Mouse (Mus musculus) adrenal gland, adult (tissue): ENCODE data around the gene Sfxn2.

Source experiments
- DNase-seq, 2 experiments: peaks; one replicate each; pipeline ENCODE4 v3.0.0; 2022 to 2023; ENCODE audit warnings: low spot score in 1 of 2; ENCODE audit not compliant: inconsistent age in 2 of 2

The Sfxn2 gene

GRCm38 (mm10) chr19:46598187-46598586, 25.0 kb downstream of the Sfxn2 start:
- DNase-seq = peak in 1 of 2 experiments; percentile 54

GRCm38 (mm10) chr19:46598720-46599252, 25.6 kb downstream of the Sfxn2 start, which contains the start of gene Wbp1l:
Wbp1l (plus strand) TSS chr19:46599084.
- peak; percentile 99 for DNase-seq

DNA sequence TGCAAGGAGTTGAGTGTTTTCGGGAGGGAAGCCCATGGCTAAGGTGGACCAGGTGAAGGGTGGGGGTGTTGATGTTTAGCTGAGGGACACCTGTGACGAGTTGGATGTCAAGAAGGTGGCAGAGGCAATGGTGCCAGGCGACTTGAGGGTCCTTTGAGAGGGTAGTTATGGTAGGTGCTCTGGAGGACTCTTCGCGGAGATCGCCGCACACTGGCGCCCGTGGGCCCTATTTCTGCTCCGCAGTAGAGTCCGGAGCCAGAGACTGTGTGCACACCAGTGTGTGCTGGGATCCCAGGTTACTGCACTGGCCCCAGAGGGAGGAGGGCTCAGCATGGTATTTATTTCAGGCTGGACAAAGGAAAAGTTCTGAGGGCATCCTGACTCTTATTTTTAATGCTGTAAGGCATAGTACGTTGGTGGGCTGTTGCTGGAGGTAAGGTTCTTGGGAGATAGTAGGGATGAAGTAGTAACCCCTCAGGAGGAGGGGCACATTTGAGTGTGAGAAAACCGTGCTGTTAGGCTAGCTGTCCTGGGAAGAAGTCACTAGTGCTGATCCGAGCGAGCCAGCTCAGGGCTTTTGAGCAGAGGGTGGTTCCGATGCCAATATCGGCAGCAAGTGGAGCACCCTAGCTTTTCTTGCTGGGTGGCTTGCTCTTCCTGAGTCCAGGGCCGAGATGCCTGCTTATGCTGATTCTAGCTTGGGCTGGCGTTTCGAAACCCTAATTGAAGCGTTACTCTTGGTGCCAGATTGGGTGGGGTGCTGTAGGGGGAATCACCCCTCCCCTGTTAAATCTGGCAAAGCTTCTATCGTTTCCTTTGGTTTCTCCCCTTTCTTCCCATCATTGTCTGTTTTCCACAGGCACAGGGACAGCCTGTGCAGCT, 26.5 kb downstream of the Sfxn2 start:
- DNase-seq = peak; percentile 53 to 83

GRCm38 (mm10) chr19:46600371-46600770, 27.2 kb downstream of the Sfxn2 start:
- peak; percentile 74 to 90 for DNase-seq

DNA sequence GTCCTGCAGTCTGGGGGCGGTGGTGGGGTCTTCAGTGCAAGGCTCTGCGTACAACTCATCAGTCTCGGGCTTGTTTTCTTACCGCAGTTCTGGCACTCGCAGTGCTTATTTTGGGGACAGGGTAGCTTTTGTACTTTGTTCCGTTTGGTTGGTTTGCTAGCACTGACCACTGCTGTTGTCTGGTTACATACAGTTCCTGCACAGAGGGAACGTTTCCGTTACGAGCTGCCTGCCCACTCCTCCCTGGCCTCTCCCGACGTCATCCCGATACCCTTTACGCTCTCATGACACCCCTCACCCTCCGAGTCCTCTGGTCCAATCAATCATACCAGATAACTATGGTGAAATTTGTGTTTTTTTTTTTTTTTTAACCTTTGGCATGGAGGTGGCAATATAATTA, 28.3 kb downstream of the Sfxn2 start:
- DNase-seq = peak; percentile 69 to 79

DNA sequence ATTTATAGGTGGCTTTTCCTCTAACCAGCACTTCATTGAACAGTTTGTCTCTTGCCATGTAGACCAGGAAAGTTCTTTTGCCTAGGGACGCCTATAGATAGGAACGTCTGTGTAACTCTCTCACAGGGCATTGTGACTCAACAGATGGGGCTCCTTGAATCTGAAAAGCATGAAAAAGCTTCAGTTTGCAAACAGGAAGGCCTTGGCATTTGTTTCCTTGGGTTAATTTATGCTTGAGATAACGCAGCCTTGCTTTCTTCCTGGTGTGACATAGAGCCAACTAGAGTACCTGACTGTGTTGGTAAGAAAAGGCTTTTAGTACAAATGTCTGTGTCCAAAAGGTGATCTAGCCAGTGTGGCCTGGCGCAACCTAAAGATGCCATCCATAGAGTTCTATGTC, 29.2 kb downstream of the Sfxn2 start:
- peak; percentile 66 to 91 for DNase-seq

GRCm38 (mm10) chr19:46606718-46607117, 33.6 kb downstream of the Sfxn2 start:
- peak in 1 of 2 experiments; percentile 76 for DNase-seq

DNA sequence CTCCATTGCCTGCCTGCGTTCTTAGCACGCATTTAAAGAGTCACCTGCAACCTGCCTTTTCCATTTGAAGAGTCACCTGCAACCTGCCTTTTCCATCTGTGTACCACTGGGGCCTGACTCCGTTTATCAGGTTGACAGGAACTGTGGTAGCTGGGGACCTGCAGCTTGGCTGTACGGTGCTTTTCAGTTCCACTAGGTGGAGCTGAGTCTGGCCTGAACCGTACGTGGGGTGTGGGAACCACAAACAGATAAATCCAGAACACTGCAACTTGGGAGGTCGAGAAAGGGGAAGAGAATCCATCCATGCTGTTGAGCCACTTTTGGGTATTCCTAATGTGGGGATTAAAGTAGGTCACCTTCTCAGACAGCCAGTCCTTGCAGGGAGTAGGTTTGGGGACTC, 34.3 kb downstream of the Sfxn2 start:
- DNase-seq = peak in 1 of 2 experiments; percentile 77

DNA sequence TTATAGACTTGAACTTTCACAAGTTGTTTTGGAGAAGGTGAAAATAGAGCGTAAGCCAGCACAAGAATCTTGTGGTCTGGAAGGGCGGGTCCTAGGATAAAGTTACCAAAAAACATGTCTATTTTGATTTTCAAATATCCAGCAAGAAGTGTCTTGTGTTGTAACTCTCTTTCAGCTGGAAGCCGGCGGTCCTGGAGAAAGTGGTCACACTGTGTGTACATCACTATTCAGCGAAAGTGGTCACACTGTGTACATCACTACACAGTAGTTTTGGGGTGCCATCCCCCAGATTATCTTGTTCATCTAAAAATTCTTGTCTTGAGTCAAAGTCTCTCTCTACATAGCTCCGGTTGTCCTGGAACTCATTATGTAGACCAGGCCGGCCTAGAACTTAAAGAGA, 35.0 kb downstream of the Sfxn2 start:
- DNase-seq = no peak

- no peak for DNase-seq
Observed at GRCm38 (mm10) chr19:46616378-46616777, 43.2 kb downstream of the Sfxn2 start.

- DNase-seq = no peak
Observed at GRCm38 (mm10) chr19:46617361-46617760, 44.2 kb downstream of the Sfxn2 start.

- DNase-seq = no peak
Observed at GRCm38 (mm10) chr19:46618322-46618721, 45.2 kb downstream of the Sfxn2 start.

DNA sequence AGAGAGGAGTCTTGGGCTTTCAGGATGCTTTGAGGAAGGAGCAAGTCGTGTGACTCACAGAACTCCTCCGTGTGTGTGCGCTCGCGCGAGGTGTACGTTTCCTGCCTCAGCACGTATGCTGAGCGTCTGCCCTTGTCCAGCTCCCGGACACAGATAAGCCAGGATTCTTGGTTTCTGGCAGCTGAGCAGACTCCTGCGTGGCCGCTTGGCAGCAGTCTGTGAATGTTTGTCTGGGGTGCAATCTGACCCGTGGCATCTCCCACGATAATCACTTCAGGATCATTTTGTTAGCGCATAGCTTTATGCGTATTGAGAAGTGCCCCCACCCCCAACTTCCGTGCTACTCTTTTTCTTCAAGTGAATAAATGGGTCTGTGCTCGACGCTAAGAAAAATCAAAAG, 45.8 kb downstream of the Sfxn2 start:
- peak; percentile 52 to 76 for DNase-seq

DNA sequence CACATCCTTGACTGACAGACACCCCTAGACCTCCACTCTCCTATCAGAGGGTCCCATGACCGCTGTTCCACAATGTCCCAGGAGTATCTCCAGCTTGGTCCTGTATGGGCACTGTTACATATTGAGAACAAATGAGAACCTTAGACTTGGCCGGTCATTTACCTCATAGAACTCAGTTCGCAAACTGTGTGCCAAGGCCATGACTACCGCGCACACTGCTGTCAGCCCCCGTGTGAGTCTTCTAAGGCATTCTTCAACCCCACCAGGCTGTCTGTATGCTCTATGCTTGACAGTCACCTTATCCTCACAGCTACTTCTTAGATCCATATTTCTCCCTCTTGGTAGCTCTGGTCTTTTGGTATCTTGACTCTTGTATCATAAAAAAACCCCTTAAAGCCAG, 46.4 kb downstream of the Sfxn2 start:
- peak in 1 of 2 experiments; percentile 50 for DNase-seq

DNA sequence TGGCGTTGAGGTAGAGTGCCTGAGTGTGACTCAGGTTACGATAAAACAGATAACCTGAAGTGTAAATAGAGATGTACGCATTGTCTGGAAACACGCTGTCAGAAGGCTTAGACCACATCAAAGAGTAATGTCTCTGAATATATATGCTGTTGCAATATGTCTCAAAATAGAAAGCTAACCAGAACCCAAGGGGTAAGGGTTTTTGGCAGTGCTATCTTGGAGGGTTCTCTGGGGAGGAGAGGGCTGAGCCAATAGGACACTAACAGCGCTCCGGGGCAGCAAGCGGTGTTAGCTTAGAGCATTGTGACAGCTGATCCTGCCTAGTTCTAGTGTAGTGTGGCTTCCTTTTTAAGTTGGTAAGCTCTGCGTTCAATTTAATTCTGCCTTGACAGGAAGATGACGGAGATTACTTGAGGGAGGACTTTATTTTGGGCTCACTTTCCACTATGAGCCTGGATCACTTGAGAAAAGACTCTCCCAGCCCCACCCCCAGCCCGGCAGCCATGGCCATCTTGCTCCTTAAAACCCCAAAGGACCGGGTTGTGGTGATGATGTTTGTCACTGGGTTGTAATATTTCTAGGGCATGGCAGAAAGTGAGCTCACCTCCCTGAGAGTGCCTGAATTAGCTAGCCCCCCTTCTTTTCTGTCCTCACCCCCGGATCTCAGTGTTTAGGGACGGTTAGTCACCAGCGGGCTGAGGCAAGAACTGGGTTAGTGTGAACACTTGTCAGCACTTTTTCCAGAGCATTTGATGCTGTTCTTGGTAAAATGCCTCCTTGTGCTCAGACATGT, 47.0 kb downstream of the Sfxn2 start:
- peak; percentile 57 to 65 for DNase-seq

DNA sequence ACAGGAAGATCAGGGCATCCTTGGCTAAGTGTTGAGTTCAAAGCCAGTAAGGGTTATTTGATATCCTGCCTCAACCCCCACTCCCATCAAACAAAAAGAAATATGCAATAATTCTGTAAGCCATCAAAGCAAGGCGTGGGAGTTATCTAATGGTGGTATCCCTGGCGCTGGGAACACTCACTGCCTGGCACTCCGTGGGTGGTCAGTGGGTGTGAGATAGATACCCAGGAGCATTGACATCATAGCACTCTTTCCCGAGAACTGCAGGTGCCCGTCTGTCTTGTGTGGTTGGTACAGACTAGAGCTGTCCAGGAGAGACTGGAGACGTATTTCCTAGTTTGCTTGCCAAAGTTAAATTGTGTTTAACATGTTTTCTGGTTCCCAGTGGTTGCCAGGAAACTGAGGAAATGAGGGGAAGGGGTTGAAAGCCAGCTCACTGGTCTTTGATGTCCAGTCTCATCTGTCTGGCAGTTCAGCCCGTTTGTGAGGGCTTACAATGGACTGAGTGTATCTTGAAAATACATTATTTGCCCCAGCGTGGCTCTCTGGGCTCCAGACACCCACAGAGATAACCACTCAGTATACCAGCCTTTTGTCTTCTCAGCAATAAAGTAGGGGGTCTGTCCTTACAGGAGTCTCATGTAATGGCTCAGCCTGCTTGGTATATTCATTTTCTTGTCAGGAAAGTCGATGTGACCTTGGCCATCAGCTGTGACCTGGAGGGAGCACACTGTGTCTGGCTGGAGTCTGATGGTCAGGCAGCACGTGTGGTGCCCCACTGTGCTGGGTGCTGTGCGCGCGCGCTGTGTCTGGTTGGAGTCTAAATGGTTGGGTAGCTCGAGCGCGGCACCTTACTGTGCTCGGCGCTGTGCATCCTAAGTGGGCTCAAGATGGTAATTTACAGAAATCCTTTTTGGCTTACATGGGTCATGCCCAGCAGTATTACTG, 48.3 kb downstream of the Sfxn2 start:
- DNase-seq = peak; percentile 65 to 70

- peak in 1 of 2 experiments; percentile 64 for DNase-seq
Observed at GRCm38 (mm10) chr19:46622659-46623193, 49.6 kb downstream of the Sfxn2 start.

DNA sequence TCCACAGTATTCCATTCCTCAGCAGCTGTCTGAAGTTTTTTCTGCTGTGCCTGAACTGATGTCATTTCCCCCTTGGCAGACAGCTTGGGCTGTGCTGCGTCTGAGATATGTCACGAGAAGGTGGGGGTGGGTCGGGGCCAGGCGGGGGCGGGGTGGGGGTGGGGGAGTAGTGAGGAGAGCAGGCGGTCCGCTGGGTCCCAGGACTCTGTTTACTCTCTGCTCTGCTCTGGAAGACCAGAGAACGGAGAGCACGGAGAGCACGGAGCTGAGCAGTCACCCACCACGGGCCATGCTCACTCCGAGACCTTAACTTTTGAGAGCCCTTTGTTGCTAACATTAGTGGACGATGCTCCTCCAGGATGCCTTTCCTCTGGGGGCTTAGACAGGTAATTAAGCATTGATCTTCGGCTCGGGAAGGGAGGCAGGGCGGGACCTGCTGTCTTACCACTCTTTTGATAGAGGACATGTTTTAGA, 50.1 kb downstream of the Sfxn2 start:
- peak in 1 of 2 experiments; percentile 55 for DNase-seq

DNA sequence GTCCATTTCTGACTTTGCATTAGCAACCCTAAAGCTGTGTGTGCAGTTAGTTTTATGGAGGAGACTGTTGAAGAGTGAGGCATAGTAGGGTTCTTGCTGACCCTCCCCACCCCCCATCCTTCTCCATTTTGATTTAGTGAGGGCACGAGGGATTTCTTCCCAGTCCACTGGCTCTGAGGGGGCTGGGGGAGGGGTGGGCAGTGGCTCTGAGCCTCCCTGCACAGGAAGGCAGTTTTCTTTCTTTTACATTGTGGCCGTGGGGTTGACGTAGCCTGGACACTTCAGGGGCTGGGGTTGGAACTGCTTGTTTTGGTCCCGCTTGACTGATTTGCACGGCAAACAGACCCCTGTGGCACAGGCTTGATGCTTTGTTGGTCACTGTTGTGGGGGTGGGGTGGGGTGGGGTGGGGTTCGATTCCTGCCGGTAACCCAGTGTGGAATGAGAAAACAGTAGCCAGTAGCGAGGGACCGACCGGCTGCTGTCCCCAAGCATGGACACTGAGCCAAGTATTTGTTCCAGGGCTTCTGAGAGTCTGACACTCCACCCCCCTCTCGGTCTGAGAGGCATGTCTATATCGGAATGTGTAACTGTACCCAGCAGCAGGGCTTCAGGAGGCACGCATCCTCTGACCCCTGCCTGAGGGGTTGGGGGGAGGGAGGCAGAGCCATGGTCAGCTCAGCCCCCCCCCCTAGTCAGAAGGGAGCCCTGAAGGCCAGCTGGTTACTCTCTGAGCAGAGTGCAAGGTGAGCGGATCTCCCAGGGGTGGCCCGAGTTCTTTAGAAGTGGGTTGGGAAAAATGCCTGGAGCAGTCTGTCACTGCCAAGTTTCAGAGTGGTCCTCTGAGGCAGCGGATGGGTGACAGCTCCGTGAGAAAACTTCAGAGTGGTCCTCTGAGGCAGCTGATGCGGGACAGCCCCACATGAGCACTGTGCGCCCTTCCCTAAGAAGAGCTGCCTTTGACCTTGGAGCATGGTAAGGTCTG, 50.9 kb downstream of the Sfxn2 start:
- peak in 1 of 2 experiments; percentile 73 for DNase-seq
